Mouse (Mus musculus): ENCODE measurements around the gene Tmod1.

DNA sequence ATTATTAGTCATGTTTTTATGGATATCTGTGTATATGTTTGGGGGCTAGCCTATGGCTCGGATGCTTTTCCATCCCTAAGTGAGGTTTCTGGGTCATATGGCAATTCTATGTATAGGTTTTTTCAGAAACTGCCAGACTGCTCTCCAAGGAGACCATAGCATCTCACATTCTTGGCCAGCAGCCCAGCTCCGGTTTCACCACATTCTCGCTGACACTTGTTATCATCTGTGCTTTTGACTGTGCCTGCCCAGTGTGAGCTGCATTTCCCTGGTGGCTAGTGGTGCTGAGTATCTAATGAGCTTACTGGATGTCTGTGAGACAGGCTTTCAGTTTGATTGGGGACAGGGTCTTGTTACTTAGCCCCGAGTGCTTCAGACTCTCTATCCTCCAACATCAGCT is 35.0 kb downstream of the Tmod1 start:
- no peak for TF ChIP-seq POLR2A (IDR thresholded peaks at IDR 0.05; ENCODE audit: insufficient read depth, low read depth, low read length)
- no peak for TF ChIP-seq CTCF (IDR thresholded peaks at IDR 0.05; ENCODE audit: insufficient read depth, low read depth, low read length)
